Mouse (Mus musculus) limb, embryonic 12.5 days (tissue): Measurements from ENCODE around the gene Vcpkmt. TPM values are rescaled to one million over a fixed set of nuclear protein-coding genes. Genes with fewer than 3 reads are reported as not detected.
"Not testable (repeated sequence)": the region's sequence is repeated elsewhere in the genome, so short reads cannot be mapped to it uniquely, and the experiment has no call there.

Experiments
- ATAC-seq: fragments of 200-750 bp; cut with Nextera tagmentation; 2 replicates; pipeline ENCODE4 v1.8.0; 2017; ENCODE audit warnings: low read depth, moderate TSS enrichment; ENCODE audit not compliant: insufficient number of reproducible peaks, insufficient read depth, low FRiP score, low TSS enrichment
- H3K27ac ChIP-seq: fragments of 300-500 bp; sonication (generic); 2 replicates; pipeline ENCODE4 v1.5.1; 2016; ENCODE audit warnings: mild to moderate bottlenecking, moderate library complexity
- H3K27me3 ChIP-seq: fragments of 300-500 bp; sonication (generic); 2 replicates; pipeline ENCODE4 v1.6.1; 2016; ENCODE audit warnings: mild to moderate bottlenecking, moderate library complexity
- H3K36me3 ChIP-seq: fragments of 300-500 bp; sonication (generic); 2 replicates; pipeline ENCODE4 v1.6.1; 2016; ENCODE audit warnings: mild to moderate bottlenecking, moderate library complexity
- H3K4me1 ChIP-seq: fragments of 300-500 bp; sonication (generic); replicated peaks from 2 replicates; pipeline ENCODE4 v1.6.1; 2016
- H3K4me2 ChIP-seq: fragments of 300-500 bp; sonication (generic); 2 replicates; pipeline ENCODE4 v1.6.1; 2016; ENCODE audit warnings: mild to moderate bottlenecking, moderate library complexity
- H3K4me3 ChIP-seq: fragments of 300-500 bp; sonication (generic); replicated peaks from 2 replicates; pipeline ENCODE4 v1.5.1; 2016; ENCODE audit warnings: mild to moderate bottlenecking
- H3K9ac ChIP-seq: fragments of 300-500 bp; sonication (generic); replicated peaks from 2 replicates; pipeline ENCODE4 v1.6.1; 2016; ENCODE audit warnings: mild to moderate bottlenecking, moderate library complexity
- H3K9me3 ChIP-seq: fragments of 300-500 bp; sonication (generic); 2 replicates; pipeline ENCODE4 v1.6.1; 2016; ENCODE audit warnings: mild to moderate bottlenecking, moderate library complexity
- WGBS: fragments of 180-500 bp; shearing (Covaris S2); methylation state at CpG from one replicate; pipeline ENCODE4 v1.1.7; 2016; 5-methylcytosine and 5-hydroxymethylcytosine counted together
- polyA plus RNA-seq: library from polyadenylated mRNA; unstranded; fragments of >200 nt; fragmentation: Nextera tagmentation; extraction: Ambion mirVana; gene quantifications from 2 replicates; pipeline ENCODE4 v1.2.1, GENCODE M21; 2016

The Vcpkmt gene
- polyA plus RNA-seq, 1 experiment from 2014 or later: 38.2 TPM

GRCm38 (mm10) chr12:69569926-69570325 is 12.9 kb downstream of the Vcpkmt start:
- 90% methylated on average over 3 of the region's 3 CpGs for WGBS
- no peaks in the 10 kb centered on the region for H3K27me3 ChIP-seq
- H3K4me3 ChIP-seq: no peak overlapping the region
- no peak overlapping the region for H3K27ac ChIP-seq
- no peaks in the 10 kb centered on the region for H3K36me3 ChIP-seq
- H3K9me3 ChIP-seq: no peaks in the 10 kb centered on the region
- H3K4me2 ChIP-seq: no peak overlapping the region
- peaks cover 11% of the 10 kb centered on the region; the same call in 1 of the 2 replicates for H3K4me1 ChIP-seq
- no peak for ATAC-seq
- H3K9ac ChIP-seq: no peak overlapping the region

- Histone ChIP-seq H3K4me3 (no peak overlapping the region), H3K36me3 (no peaks in the 10 kb centered on the region), H3K9me3 (no peaks in the 10 kb centered on the region), H3K27ac (no peak overlapping the region), H3K9ac (no peak overlapping the region), H3K4me2 (no peak overlapping the region), H3K4me1 (no peaks in the 10 kb centered on the region), H3K27me3 (no peaks in the 10 kb centered on the region)
- ATAC-seq: no peak
- 71% methylated on average over 3 of the region's 3 CpGs for WGBS
These were observed 14.6 kb downstream of the Vcpkmt start for GRCm38 (mm10) chr12:69568266-69568665.

- peaks cover 10% of the 10 kb centered on the region for H3K4me1 ChIP-seq
- H3K36me3 ChIP-seq, H3K27me3 ChIP-seq, H3K4me3 ChIP-seq, H3K9ac ChIP-seq, H3K4me2 ChIP-seq, ATAC-seq, H3K9me3 ChIP-seq, H3K27ac ChIP-seq: not testable (repeated sequence)
- 71% methylated on average over 6 of the region's 6 CpGs for WGBS
These were observed 21.8 kb downstream of the Vcpkmt start for GRCm38 (mm10) chr12:69561006-69561405.

- Histone ChIP-seq H3K4me1 (peaks cover 14% of the 10 kb centered on the region), H3K4me3 (no peak overlapping the region), H3K4me2 (no peak overlapping the region), H3K9ac (no peak overlapping the region), H3K9me3 (0 out of 2 replicates have a peak, but pooled peaks cover 3% of the 10 kb centered on the region), H3K36me3 (no peaks in the 10 kb centered on the region), H3K27me3 (no peaks in the 10 kb centered on the region), H3K27ac (peak overlapping the region; percentile 86)
- 35% methylated on average over 6 of the region's 6 CpGs for WGBS
- ATAC-seq: peak; percentile 59; the same call in 1 of the 2 replicates
These were observed 26.5 kb downstream of the Vcpkmt start for GRCm38 (mm10) chr12:69556221-69556861.

- Histone ChIP-seq H3K4me1 (peaks cover 12% of the 10 kb centered on the region), H3K27ac (no peak overlapping the region), H3K9ac (no peak overlapping the region), H3K9me3 (no peaks in the 10 kb centered on the region), H3K4me3 (no peak overlapping the region), H3K4me2 (no peak overlapping the region), H3K27me3 (no peaks in the 10 kb centered on the region), H3K36me3 (no peaks in the 10 kb centered on the region)
- ATAC-seq: no peak
- 73% methylated on average over 13 of the region's 13 CpGs for WGBS
These were observed 37.2 kb downstream of the Vcpkmt start for GRCm38 (mm10) chr12:69545456-69546178.

GRCm38 (mm10) chr12:69544994-69545393 is 37.8 kb downstream of the Vcpkmt start:
- 80% methylated on average over 6 of the region's 6 CpGs for WGBS
- H3K36me3 ChIP-seq: no peaks in the 10 kb centered on the region
- H3K9ac ChIP-seq: no peak overlapping the region
- H3K27me3 ChIP-seq: no peaks in the 10 kb centered on the region
- no peak overlapping the region for H3K27ac ChIP-seq
- no peak for ATAC-seq
- peaks cover 12% of the 10 kb centered on the region for H3K4me1 ChIP-seq
- no peak overlapping the region for H3K4me2 ChIP-seq
- H3K9me3 ChIP-seq: no peaks in the 10 kb centered on the region
- H3K4me3 ChIP-seq: no peak overlapping the region

GRCm38 (mm10) chr12:69544562-69544961 is 38.3 kb downstream of the Vcpkmt start:
- Histone ChIP-seq H3K27ac (no peak overlapping the region), H3K36me3 (no peaks in the 10 kb centered on the region), H3K9me3 (no peaks in the 10 kb centered on the region), H3K4me3 (no peak overlapping the region), H3K4me1 (peaks cover 12% of the 10 kb centered on the region), H3K9ac (no peak overlapping the region), H3K27me3 (no peaks in the 10 kb centered on the region), H3K4me2 (no peak overlapping the region)
- no peak for ATAC-seq
- 39% methylated on average over 2 of the region's 2 CpGs for WGBS

- Histone ChIP-seq H3K27ac (no peak overlapping the region), H3K4me2 (no peak overlapping the region), H3K9me3 (no peaks in the 10 kb centered on the region), H3K4me1 (peaks cover 31% of the 10 kb centered on the region), H3K4me3 (no peak overlapping the region), H3K27me3 (no peaks in the 10 kb centered on the region), H3K36me3 (no peaks in the 10 kb centered on the region), H3K9ac (no peak overlapping the region)
- WGBS: 90% methylated on average over 8 of the region's 8 CpGs
- no peak for ATAC-seq
These were observed 40.5 kb downstream of the Vcpkmt start for GRCm38 (mm10) chr12:69542376-69542775.

GRCm38 (mm10) chr12:69541663-69542062 is 41.2 kb downstream of the Vcpkmt start:
- H3K9ac ChIP-seq: no peak overlapping the region
- H3K36me3 ChIP-seq: no peaks in the 10 kb centered on the region
- peaks cover 38% of the 10 kb centered on the region for H3K4me1 ChIP-seq
- no peak for ATAC-seq
- 71% methylated on average over 8 of the region's 8 CpGs for WGBS
- H3K9me3 ChIP-seq: no peaks in the 10 kb centered on the region
- H3K4me3 ChIP-seq: no peak overlapping the region
- no peak overlapping the region for H3K27ac ChIP-seq
- no peaks in the 10 kb centered on the region for H3K27me3 ChIP-seq
- no peak overlapping the region for H3K4me2 ChIP-seq

- Histone ChIP-seq H3K27ac (0 out of 2 replicates have a peak overlapping the region, but pooled peaks have one; percentile 86), H3K36me3 (no peaks in the 10 kb centered on the region), H3K9ac (no peak overlapping the region), H3K27me3 (no peaks in the 10 kb centered on the region), H3K4me2 (no peak overlapping the region), H3K4me1 (peaks cover 39% of the 10 kb centered on the region), H3K9me3 (no peaks in the 10 kb centered on the region), H3K4me3 (no peak overlapping the region)
- ATAC-seq: no peak
- WGBS: 81% methylated on average over 7 of the region's 7 CpGs
These were observed 43.5 kb downstream of the Vcpkmt start for GRCm38 (mm10) chr12:69539353-69539752.

GRCm38 (mm10) chr12:69538362-69538950 is 44.4 kb downstream of the Vcpkmt start:
- Histone ChIP-seq H3K9me3 (no peaks in the 10 kb centered on the region), H3K4me1 (peaks cover 35% of the 10 kb centered on the region), H3K36me3 (no peaks in the 10 kb centered on the region), H3K27me3 (no peaks in the 10 kb centered on the region), H3K9ac (no peak overlapping the region), H3K4me3 (no peak overlapping the region), H3K4me2 (peak overlapping the region; percentile 42), H3K27ac (peak overlapping the region; percentile 86)
- WGBS: 53% methylated on average over 4 of the region's 4 CpGs
- peak; percentile 50; the same call in 1 of the 2 replicates for ATAC-seq
